Mouse (Mus musculus) embryonic facial prominence, embryonic 12.5 days (tissue): ENCODE measurements at regions not wholly inside any gene's neighbourhood (a gene's known extent, or its start where the extent isn't known, plus 50 kb on each side); places are given as distances from the start of the nearest gene placed in this dataset.

Experiments used
- ATAC-seq: fragments of 200-750 bp; cut with Nextera tagmentation; 2 replicates; pipeline ENCODE4 v1.8.0; 2017; ENCODE audit not compliant: insufficient number of reproducible peaks, insufficient read depth, low FRiP score, low TSS enrichment
- H3K27ac ChIP-seq: fragments of 300-500 bp; sonication (generic); 2 replicates; pipeline ENCODE4 v1.5.1; 2016; ENCODE audit warnings: mild to moderate bottlenecking
- H3K27me3 ChIP-seq: fragments of 300-500 bp; sonication (generic); 2 replicates; pipeline ENCODE4 v1.6.1; 2016; ENCODE audit warnings: mild to moderate bottlenecking, moderate library complexity
- H3K36me3 ChIP-seq: fragments of 300-500 bp; sonication (generic); 2 replicates; pipeline ENCODE4 v1.6.1; 2016; ENCODE audit warnings: mild to moderate bottlenecking
- H3K4me1 ChIP-seq: fragments of 300-500 bp; sonication (generic); 2 replicates; pipeline ENCODE4 v1.6.1; 2016
- H3K4me2 ChIP-seq: fragments of 300-500 bp; sonication (generic); replicated peaks from 2 replicates; pipeline ENCODE4 v1.6.1; 2016; ENCODE audit warnings: mild to moderate bottlenecking, moderate library complexity
- H3K4me3 ChIP-seq: fragments of 300-500 bp; sonication (generic); 2 replicates; pipeline ENCODE4 v1.5.1; 2016; ENCODE audit warnings: mild to moderate bottlenecking
- H3K9ac ChIP-seq: fragments of 300-500 bp; sonication (generic); 2 replicates; pipeline ENCODE4 v1.6.1; 2016; ENCODE audit warnings: mild to moderate bottlenecking, moderate library complexity
- H3K9me3 ChIP-seq: fragments of 300-500 bp; sonication (generic); 2 replicates; pipeline ENCODE4 v1.6.1; 2016; ENCODE audit warnings: mild to moderate bottlenecking, moderate library complexity
- WGBS: fragments of 180-500 bp; shearing (Covaris S2); methylation state at CpG from one replicate; pipeline ENCODE4 v1.1.7; 2016; 5-methylcytosine and 5-hydroxymethylcytosine counted together

- no peaks in the 10 kb centered on the region for H3K9me3 ChIP-seq
- no peak overlapping the region for H3K4me2 ChIP-seq
- no peak overlapping the region for H3K4me3 ChIP-seq
- H3K9ac ChIP-seq: no peak overlapping the region
- 84% methylated on average over 5 of the region's 5 CpGs for WGBS
- no peaks in the 10 kb centered on the region for H3K4me1 ChIP-seq
- no peaks in the 10 kb centered on the region for H3K36me3 ChIP-seq
- 0 out of 2 replicates have a peak overlapping the region, but pooled peaks have one; percentile 23 for H3K27ac ChIP-seq
- ATAC-seq: no peak
- no peaks in the 10 kb centered on the region for H3K27me3 ChIP-seq
Measured at GRCm38 (mm10) chr16:42676406-42677075, 199.1 kb upstream of the Zbtb20 start.

- H3K9ac ChIP-seq: no peak overlapping the region
- no peaks in the 10 kb centered on the region for H3K27me3 ChIP-seq
- H3K27ac ChIP-seq: no peak overlapping the region
- no peaks in the 10 kb centered on the region for H3K36me3 ChIP-seq
- WGBS: 90% methylated on average over 3 of the region's 3 CpGs
- no peak for ATAC-seq
- no peak overlapping the region for H3K4me2 ChIP-seq
- H3K4me1 ChIP-seq: no peaks in the 10 kb centered on the region
- H3K4me3 ChIP-seq: no peak overlapping the region
- H3K9me3 ChIP-seq: no peaks in the 10 kb centered on the region
Measured at GRCm38 (mm10) chr16:42675031-42675430, 200.7 kb upstream of the Zbtb20 start.

GRCm38 (mm10) chr16:42666601-42667000 is 209.1 kb upstream of the Zbtb20 start:
- 78% methylated on average over 3 of the region's 3 CpGs for WGBS
- no peak for ATAC-seq

GRCm38 (mm10) chr16:42651904-42652732 is 223.6 kb upstream of the Zbtb20 start:
- no peak overlapping the region for H3K4me3 ChIP-seq
- no peak for ATAC-seq
- WGBS: 83% methylated on average over 10 of the region's 10 CpGs

More at GRCm38 (mm10) chr16:42666601-42667000, 209.1 kb upstream of the Zbtb20 start:
- Histone ChIP-seq H3K4me2 (no peak overlapping the region), H3K27ac (no peak overlapping the region), H3K9me3 (no peaks in the 10 kb centered on the region), H3K4me3 (no peak overlapping the region), H3K36me3 (no peaks in the 10 kb centered on the region), H3K27me3 (no peaks in the 10 kb centered on the region), H3K4me1 (no peaks in the 10 kb centered on the region), H3K9ac (no peak overlapping the region)

GRCm38 (mm10) chr16:42649767-42650166 is 225.9 kb upstream of the Zbtb20 start:
- no peaks in the 10 kb centered on the region for H3K27me3 ChIP-seq
- peak; percentile 41; the same call in 1 of the 2 replicates for ATAC-seq
- H3K4me3 ChIP-seq: no peak overlapping the region
- 55% methylated on average over 5 of the region's 5 CpGs for WGBS
- H3K9ac ChIP-seq: no peak overlapping the region
- no peaks in the 10 kb centered on the region for H3K36me3 ChIP-seq
- no peak overlapping the region for H3K27ac ChIP-seq
- no peaks in the 10 kb centered on the region for H3K9me3 ChIP-seq
- no peaks in the 10 kb centered on the region for H3K4me1 ChIP-seq
- H3K4me2 ChIP-seq: no peak overlapping the region

More at GRCm38 (mm10) chr16:42651904-42652732, 223.6 kb upstream of the Zbtb20 start:
- H3K4me1 ChIP-seq: no peaks in the 10 kb centered on the region
- H3K36me3 ChIP-seq: no peaks in the 10 kb centered on the region
- H3K27me3 ChIP-seq: no peaks in the 10 kb centered on the region
- no peak overlapping the region for H3K27ac ChIP-seq
- H3K4me2 ChIP-seq: no peak overlapping the region
- H3K9me3 ChIP-seq: no peaks in the 10 kb centered on the region
- no peak overlapping the region for H3K9ac ChIP-seq

GRCm38 (mm10) chr16:42648531-42649142 is 227.0 kb upstream of the Zbtb20 start:
- Histone ChIP-seq H3K4me3 (no peak overlapping the region), H3K36me3 (no peaks in the 10 kb centered on the region), H3K27me3 (no peaks in the 10 kb centered on the region), H3K9me3 (no peaks in the 10 kb centered on the region), H3K9ac (no peak overlapping the region), H3K4me2 (no peak overlapping the region), H3K27ac (no peak overlapping the region), H3K4me1 (no peaks in the 10 kb centered on the region)
- ATAC-seq: no peak
- 83% methylated on average over 5 of the region's 5 CpGs for WGBS

GRCm38 (mm10) chr16:42647762-42648161 is 227.9 kb upstream of the Zbtb20 start:
- Histone ChIP-seq H3K36me3 (no peaks in the 10 kb centered on the region), H3K9ac (no peak overlapping the region), H3K4me3 (no peak overlapping the region), H3K9me3 (no peaks in the 10 kb centered on the region), H3K27me3 (no peaks in the 10 kb centered on the region), H3K4me1 (no peaks in the 10 kb centered on the region), H3K4me2 (no peak overlapping the region), H3K27ac (no peak overlapping the region)
- WGBS: 95% methylated on average over 5 of the region's 5 CpGs
- no peak for ATAC-seq

- Histone ChIP-seq H3K9me3 (no peaks in the 10 kb centered on the region), H3K4me3 (no peak overlapping the region), H3K4me2 (no peak overlapping the region), H3K36me3 (no peaks in the 10 kb centered on the region), H3K27me3 (no peaks in the 10 kb centered on the region), H3K9ac (no peak overlapping the region), H3K27ac (no peak overlapping the region), H3K4me1 (no peaks in the 10 kb centered on the region)
- WGBS: 73% methylated on average over 3 of the region's 3 CpGs
- no peak for ATAC-seq
Measured at GRCm38 (mm10) chr16:42635766-42636165, 239.9 kb upstream of the Zbtb20 start.

GRCm38 (mm10) chr16:42627675-42628074 is 248.0 kb upstream of the Zbtb20 start:
- no peak for ATAC-seq
- WGBS: 68% methylated on average over 3 of the region's 3 CpGs
- H3K9me3 ChIP-seq: no peaks in the 10 kb centered on the region
- H3K4me3 ChIP-seq: no peak overlapping the region
- no peaks in the 10 kb centered on the region for H3K27me3 ChIP-seq
- no peak overlapping the region for H3K27ac ChIP-seq
- no peak overlapping the region for H3K4me2 ChIP-seq
- H3K4me1 ChIP-seq: no peaks in the 10 kb centered on the region
- no peak overlapping the region for H3K9ac ChIP-seq
- no peaks in the 10 kb centered on the region for H3K36me3 ChIP-seq

GRCm38 (mm10) chr16:42615920-42616319 is 259.8 kb upstream of the Zbtb20 start:
- Histone ChIP-seq H3K27me3 (no peaks in the 10 kb centered on the region), H3K36me3 (no peaks in the 10 kb centered on the region), H3K4me2 (no peak overlapping the region), H3K9ac (no peak overlapping the region), H3K4me3 (no peak overlapping the region), H3K4me1 (no peaks in the 10 kb centered on the region), H3K27ac (no peak overlapping the region), H3K9me3 (0 out of 2 replicates have a peak, but pooled peaks cover 3% of the 10 kb centered on the region)
- no peak for ATAC-seq
- 80% methylated on average over 3 of the region's 3 CpGs for WGBS

GRCm38 (mm10) chr16:42612011-42612410 is 263.7 kb upstream of the Zbtb20 start:
- Histone ChIP-seq H3K27ac (no peak overlapping the region), H3K4me3 (no peak overlapping the region), H3K27me3 (no peaks in the 10 kb centered on the region), H3K4me1 (no peaks in the 10 kb centered on the region), H3K4me2 (no peak overlapping the region), H3K36me3 (no peaks in the 10 kb centered on the region), H3K9ac (no peak overlapping the region), H3K9me3 (no peaks in the 10 kb centered on the region)
- 81% methylated on average over 2 of the region's 2 CpGs for WGBS
- ATAC-seq: no peak

- no peak overlapping the region for H3K4me2 ChIP-seq
- H3K9ac ChIP-seq: no peak overlapping the region
- H3K4me3 ChIP-seq: no peak overlapping the region
- H3K4me1 ChIP-seq: no peaks in the 10 kb centered on the region
- H3K36me3 ChIP-seq: no peaks in the 10 kb centered on the region
- H3K27me3 ChIP-seq: no peaks in the 10 kb centered on the region
- H3K9me3 ChIP-seq: 0 out of 2 replicates have a peak, but pooled peaks cover under 1% of the 10 kb centered on the region
- 77% methylated on average over 5 of the region's 5 CpGs for WGBS
- ATAC-seq: no peak
- H3K27ac ChIP-seq: no peak overlapping the region
Measured at GRCm38 (mm10) chr16:42608336-42608735, 267.3 kb upstream of the Zbtb20 start.
